ENCODE assay signal across 8 mouse cellular contexts in the genomic region with DNA sequence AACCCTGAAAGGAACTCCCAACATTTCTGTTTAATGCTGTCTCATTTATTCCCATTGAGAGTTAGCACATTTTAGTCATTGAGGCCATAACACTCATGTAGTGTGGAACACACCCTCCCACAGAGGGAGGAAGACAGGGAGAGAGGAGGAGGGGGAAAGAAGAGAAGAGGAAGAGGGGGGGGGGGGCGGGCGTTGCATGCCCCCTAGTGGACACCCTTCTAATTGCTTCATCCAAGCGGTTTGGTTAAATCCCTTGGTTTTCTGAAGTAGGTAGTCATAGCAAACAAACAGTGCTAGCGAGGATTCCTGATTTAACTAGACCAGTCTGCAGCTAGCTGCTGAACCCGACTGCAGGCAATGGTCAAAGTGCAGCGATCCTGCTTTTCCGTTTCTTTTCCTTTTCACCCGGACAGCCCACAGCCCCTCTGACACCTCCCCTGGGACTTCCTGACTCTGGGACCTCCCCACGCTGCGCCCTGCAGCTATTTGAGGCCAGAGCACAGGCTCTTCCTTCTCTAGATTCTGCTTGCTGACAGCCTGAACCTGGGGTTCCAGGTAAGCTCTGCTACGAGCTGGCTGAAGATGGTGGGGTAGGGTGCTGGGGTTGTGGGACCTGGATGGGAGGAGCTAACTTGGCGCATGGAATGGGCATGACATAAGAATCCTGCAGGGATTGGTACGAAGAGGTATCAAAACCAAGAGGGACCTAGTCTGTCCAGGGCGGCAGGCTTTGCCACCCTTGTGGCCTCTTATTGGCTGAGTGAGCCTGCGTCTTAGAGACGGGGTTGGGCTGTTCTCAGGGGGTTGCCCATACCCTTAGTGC. TPM values are rescaled to one million over a fixed set of nuclear protein-coding genes. Genes with fewer than 3 reads are reported as not detected.
DNase-seq lines count a peak whose midpoint lies in the region; ATAC-seq and TF ChIP-seq lines count a peak whose summit lies in the region.

Gene Serpinb6b (plus strand): TSS at position 221 of the 823 bp plus-strand sequence.

- DNase-seq in frontal cortex, postnatal 14 days (ENCODE audit: low spot score in 2 of 2) = no peak
- peak; percentile 28 for DNase-seq in c-Kit-negative CD71-positive TER-119-positive erythroid progenitor cells, embryonic 14.5 days (ENCODE audit: low read depth, low spot score)
- peak; percentile 64 to 71 for DNase-seq in heart, adult 18-20 months
- DNase-seq in lung, adult 2 months = peak; percentile 79
- DNase-seq in thymus, postnatal 4 days = peak; percentile 66

- peak; percentile 68 for TF ChIP-seq CTCF in intestine, postnatal 0 days (IDR thresholded peaks at IDR 0.05; ENCODE audit: low read depth)
- 0 out of 2 replicates have a peak, but pooled peaks have one; percentile 7 for TF ChIP-seq CTCF in lung, adult 2 months (IDR thresholded peaks at IDR 0.05; ENCODE audit: insufficient read depth, low read length)

- no peak within 1 kb of the TSS for H3K27ac ChIP-seq in intestine, postnatal 0 days (ENCODE audit: low read depth, low read length)
- H3K27ac ChIP-seq in neural tube, embryonic 15.5 days (replicated peaks) = no peak within 1 kb of the TSS

- peaks cover 4% of the 10 kb centered on the region for H3K4me1 ChIP-seq in intestine, postnatal 0 days (replicated peaks; ENCODE audit: control insufficient read depth, insufficient read depth, low read length)
- peaks cover 13% of the 10 kb centered on the region for H3K4me1 ChIP-seq in lung, adult 2 months (ENCODE audit: control insufficient read depth, insufficient read depth, low read length)
- no peaks in the 10 kb centered on the region for H3K4me1 ChIP-seq in neural tube, embryonic 15.5 days

- 41% methylated on average over 16 of the region's 16 CpGs for WGBS in intestine, postnatal 0 days
- 12% methylated on average over 16 of the region's 16 CpGs for WGBS in lung, adult 2 months
- 52% methylated on average over 16 of the region's 16 CpGs for WGBS in neural tube, embryonic 15.5 days

- H3K4me2 ChIP-seq in intestine, postnatal 0 days (replicated peaks; ENCODE audit: low read depth) = peak within 1 kb of the TSS; percentile 61
- peak within 1 kb of the TSS; percentile 48 for H3K4me2 ChIP-seq in neural tube, embryonic 15.5 days

- no peaks in the 10 kb centered on the region for H3K27me3 ChIP-seq in intestine, postnatal 0 days (replicated peaks; ENCODE audit: control insufficient read depth, insufficient read depth, low read length)
- H3K27me3 ChIP-seq in neural tube, embryonic 15.5 days (replicated peaks) = no peaks in the 10 kb centered on the region

- H3K4me3 ChIP-seq in intestine, postnatal 0 days (ENCODE audit: low read depth, low read length) = peak within 1 kb of the TSS; percentile 17
- H3K4me3 ChIP-seq in lung, adult 2 months (replicated peaks; ENCODE audit: extremely low read depth, low read depth, low read length) = peak within 1 kb of the TSS; percentile 67
- H3K4me3 ChIP-seq in neural tube, embryonic 15.5 days (replicated peaks) = peak within 1 kb of the TSS; percentile 24

- ATAC-seq in frontal cortex, adult (ENCODE audit: low TSS enrichment) = peak; percentile 62
- peak; percentile 44; the same call in 1 of the 2 replicates for ATAC-seq in intestine, postnatal 0 days
- ATAC-seq in neural tube, embryonic 15.5 days (ENCODE audit: low FRiP score) = no peak

- H3K9me3 ChIP-seq in intestine, postnatal 0 days (ENCODE audit: control insufficient read depth) = no peaks in the 10 kb centered on the region
- no peaks in the 10 kb centered on the region for H3K9me3 ChIP-seq in neural tube, embryonic 15.5 days (replicated peaks)

- H3K9ac ChIP-seq in intestine, postnatal 0 days (ENCODE audit: low read depth, low read length) = no peak within 1 kb of the TSS
- no peak within 1 kb of the TSS for H3K9ac ChIP-seq in neural tube, embryonic 15.5 days (replicated peaks)

- peak; percentile 73; the same call in 1 of the 2 replicates for TF ChIP-seq POLR2A in lung, adult 2 months (IDR thresholded peaks at IDR 0.05; ENCODE audit: borderline replicate concordance, extremely low read depth, low read depth, low read length)

- H3K36me3 ChIP-seq in intestine, postnatal 0 days (ENCODE audit: control insufficient read depth, insufficient read depth) = no peaks in the 10 kb centered on the region
- H3K36me3 ChIP-seq in neural tube, embryonic 15.5 days = no peaks in the 10 kb centered on the region

RNA-seq across cellular contexts. Expression of gene Serpinb6b, which starts in this region (rescaled TPM):
- 10 to 100 TPM; 31.5 to 39.0 TPM for total RNA-seq in heart, adult 18-20 months (2021)
- polyA plus RNA-seq in intestine, postnatal 0 days (2015; fragmentation: Nextera tagmentation; extraction: Ambion mirVana) = 13.0 and 13.8 TPM in 2 replicates
- 28.5 and 32.4 TPM in 2 replicates for polyA plus RNA-seq in lung, adult 2 months (2012; rRNA removed)
- 1.4 and 4.0 TPM in 2 replicates for polyA plus RNA-seq in neural tube, embryonic 15.5 days (2015; fragmentation: Nextera tagmentation; extraction: Ambion mirVana)

Comparison
In these comparisons a context has a peak if more than half of its experiments do, and no peak if none do; other contexts are left out.
1. DNase-seq: peak in c-Kit-negative CD71-positive TER-119-positive erythroid progenitor cells, embryonic 14.5 days (single experiment), heart, adult 18-20 months (2 of 2), lung, adult 2 months (single experiment) and thymus, postnatal 4 days (single experiment); none in frontal cortex, postnatal 14 days (0 of 2).
2. H3K4me3 ChIP-seq: peak in every context shown above with its lines; median percentile 67 in lung, adult 2 months; 24 in neural tube, embryonic 15.5 days; 17 in intestine, postnatal 0 days.